Mouse (Mus musculus) embryonic facial prominence, embryonic 11.5 days (tissue): ENCODE data around the gene Fbxw19. TPM values are rescaled to one million over a fixed set of nuclear protein-coding genes. Genes with fewer than 3 reads are reported as not detected.
"Not testable (repeated sequence)": the region's sequence is repeated elsewhere in the genome, so short reads cannot be mapped to it uniquely, and the experiment has no call there.

Experiments
- ATAC-seq: fragments of 200-750 bp; cut with Nextera tagmentation; replicated peaks from 2 replicates; pipeline ENCODE4 v1.8.0; 2017; ENCODE audit warnings: low read depth; ENCODE audit not compliant: insufficient number of reproducible peaks, low FRiP score, low TSS enrichment
- DNase-seq: peaks from one replicate; pipeline ENCODE4 v3.0.0-alpha.2; 2015; ENCODE audit warnings: low spot score
- H3K27ac ChIP-seq: fragments of 300-500 bp; sonication (generic); replicated peaks from 2 replicates; pipeline ENCODE4 v1.5.1; 2014; ENCODE audit warnings: mild to moderate bottlenecking, low read depth, low read length, control low read depth
- H3K27me3 ChIP-seq: fragments of 300-500 bp; sonication (generic); 2 replicates; pipeline ENCODE4 v1.6.1; 2014; ENCODE audit warnings: mild to moderate bottlenecking, low read length, moderate library complexity, mixed read lengths; ENCODE audit not compliant: control insufficient read depth, insufficient read depth
- H3K36me3 ChIP-seq: fragments of 300-500 bp; sonication (generic); replicated peaks from 2 replicates; pipeline ENCODE4 v1.6.1; 2014; ENCODE audit warnings: low read depth, mild to moderate bottlenecking, low read length, moderate library complexity, mixed read lengths; ENCODE audit not compliant: control insufficient read depth, insufficient read depth
- H3K4me1 ChIP-seq: fragments of 300-500 bp; sonication (generic); 2 replicates; pipeline ENCODE4 v1.6.1; 2014; ENCODE audit warnings: low read length, mixed read lengths; ENCODE audit not compliant: control insufficient read depth, insufficient read depth
- H3K4me2 ChIP-seq: fragments of 300-500 bp; sonication (generic); 2 replicates; pipeline ENCODE4 v1.6.1; 2014; ENCODE audit warnings: low read depth, mild to moderate bottlenecking, control low read depth, low read length, moderate library complexity
- H3K4me3 ChIP-seq: fragments of 300-500 bp; sonication (generic); 2 replicates; pipeline ENCODE4 v1.5.1; 2014; ENCODE audit warnings: low read depth, low read length, control low read depth
- H3K9ac ChIP-seq: fragments of 300-500 bp; sonication (generic); replicated peaks from 2 replicates; pipeline ENCODE4 v1.6.1; 2014; ENCODE audit warnings: mild to moderate bottlenecking, control low read depth, low read length
- H3K9me3 ChIP-seq: fragments of 300-500 bp; sonication (generic); replicated peaks from 2 replicates; pipeline ENCODE4 v1.6.1; 2016; ENCODE audit warnings: mild to moderate bottlenecking, low read length, inconsistent platforms, mixed read lengths; ENCODE audit not compliant: control insufficient read depth
- WGBS: fragments of 180-500 bp; shearing (Covaris S2); extraction: QIAGEN DNeasy Blood & Tissue Kit; methylation state at CpG from one replicate; pipeline ENCODE4 v1.1.7; 2014; 5-methylcytosine and 5-hydroxymethylcytosine counted together
- polyA plus RNA-seq: library from polyadenylated mRNA; unstranded; fragments of >200 nt; fragmentation: Nextera tagmentation; extraction: Ambion mirVana; gene quantifications from 2 replicates; pipeline ENCODE4 v1.2.1, GENCODE M21; 2014

Gene Fbxw19
- not detected in 2 replicates for polyA plus RNA-seq

DNA sequence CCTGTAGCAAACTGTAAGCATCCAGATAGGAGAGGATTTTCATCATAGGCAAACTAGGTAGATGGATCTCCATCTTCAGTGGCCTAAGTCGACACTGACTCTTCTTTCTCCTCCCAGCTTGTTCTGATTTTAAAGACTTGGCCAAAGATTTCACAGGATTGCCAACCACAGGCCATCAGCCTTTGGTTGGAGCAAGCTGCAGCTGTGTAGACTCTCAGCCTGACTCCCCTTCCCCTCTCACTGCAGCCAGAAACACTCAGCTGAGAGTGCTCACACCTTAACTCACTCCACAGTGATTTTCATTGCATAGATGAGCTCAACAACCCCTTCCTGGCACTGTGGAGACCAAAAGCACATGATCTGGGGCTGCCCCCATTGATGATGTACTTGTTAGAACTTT is at the start of gene Fbxw19:
Fbxw19 (minus strand) TSS at position 101 of the 400 bp plus-strand sequence.
- H3K4me2 ChIP-seq, H3K27ac ChIP-seq, H3K4me3 ChIP-seq, H3K9me3 ChIP-seq, H3K27me3 ChIP-seq, DNase-seq, H3K9ac ChIP-seq, H3K36me3 ChIP-seq, ATAC-seq, H3K4me1 ChIP-seq: not testable (repeated sequence)
- WGBS: 72% methylated on average over 1 of the region's 1 CpGs

DNA sequence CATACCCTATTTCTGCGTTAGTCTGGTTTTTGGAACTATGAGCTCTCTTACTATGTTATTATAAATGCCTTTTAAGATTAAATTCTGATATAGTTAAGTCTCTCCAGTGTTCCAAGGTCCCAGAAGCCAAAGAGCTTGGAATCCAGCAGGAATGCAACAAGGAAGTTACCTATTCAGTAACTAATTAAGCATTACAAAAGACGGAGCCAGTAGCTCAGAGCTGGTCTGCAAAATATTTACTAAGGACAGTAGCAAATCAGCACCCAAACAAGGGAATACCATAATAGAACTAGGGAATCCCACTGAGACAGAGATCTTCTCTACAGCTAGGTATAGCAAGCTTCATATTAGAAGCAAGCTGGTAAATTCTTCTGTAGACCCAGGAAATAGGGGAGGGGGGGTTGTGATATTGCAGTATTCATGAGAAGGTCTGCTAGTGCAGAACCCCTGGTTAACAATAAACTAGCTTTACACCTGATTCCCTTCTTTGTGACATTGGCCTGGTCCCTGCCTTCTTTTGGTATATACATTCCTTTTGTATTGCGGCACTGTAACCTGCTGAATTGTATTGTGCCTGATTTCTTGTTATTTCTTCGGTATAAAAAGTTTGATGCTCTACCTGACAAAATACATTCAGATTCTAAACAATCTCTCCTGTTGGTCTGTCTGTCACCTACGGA is 27.9 kb upstream of the Fbxw19 start:
- DNase-seq (no peak), ATAC-seq (no peak)
- Histone ChIP-seq H3K4me3 (no peak overlapping the region), H3K27me3 (no peaks in the 10 kb centered on the region), H3K9me3 (no peaks in the 10 kb centered on the region), H3K27ac (no peak overlapping the region), H3K36me3 (no peaks in the 10 kb centered on the region), H3K9ac (no peak overlapping the region), H3K4me2 (no peak overlapping the region), H3K4me1 (no peaks in the 10 kb centered on the region)
- 81% methylated on average over 5 of the region's 5 CpGs for WGBS

DNA sequence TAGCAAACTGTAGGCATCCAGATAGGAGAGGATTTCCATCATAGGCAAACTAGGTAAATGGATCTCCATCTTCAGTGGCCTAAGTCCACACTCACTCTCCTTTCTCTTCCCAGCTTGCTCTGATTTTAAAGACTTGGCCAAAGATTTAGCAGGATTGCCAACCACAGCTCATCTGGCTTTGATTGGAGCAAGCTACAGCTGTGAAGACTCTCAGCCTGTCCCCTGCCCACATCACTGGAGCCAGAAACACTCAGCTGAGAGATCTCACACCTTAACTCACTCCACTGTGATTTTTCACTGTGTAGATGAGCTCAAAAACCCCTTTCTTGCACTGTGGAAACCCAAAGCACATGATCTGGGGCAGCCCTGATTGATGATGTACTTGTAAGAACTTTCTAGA is 46.6 kb downstream of the Fbxw19 start, which contains the start of gene Fbxw16:
Fbxw16 (minus strand) TSS at position 101 of the 400 bp plus-strand sequence.
- no peak within 1 kb of the TSS for H3K9ac ChIP-seq
- H3K4me1 ChIP-seq: no peaks in the 10 kb centered on the region
- no peaks in the 10 kb centered on the region for H3K36me3 ChIP-seq
- no peak within 1 kb of the TSS for H3K27ac ChIP-seq
- H3K9me3 ChIP-seq: no peaks in the 10 kb centered on the region
- H3K4me3 ChIP-seq: no peak within 1 kb of the TSS
- ATAC-seq (no peak), DNase-seq (no peak)
- H3K27me3 ChIP-seq: no peaks in the 10 kb centered on the region
- no peak within 1 kb of the TSS for H3K4me2 ChIP-seq

DNA sequence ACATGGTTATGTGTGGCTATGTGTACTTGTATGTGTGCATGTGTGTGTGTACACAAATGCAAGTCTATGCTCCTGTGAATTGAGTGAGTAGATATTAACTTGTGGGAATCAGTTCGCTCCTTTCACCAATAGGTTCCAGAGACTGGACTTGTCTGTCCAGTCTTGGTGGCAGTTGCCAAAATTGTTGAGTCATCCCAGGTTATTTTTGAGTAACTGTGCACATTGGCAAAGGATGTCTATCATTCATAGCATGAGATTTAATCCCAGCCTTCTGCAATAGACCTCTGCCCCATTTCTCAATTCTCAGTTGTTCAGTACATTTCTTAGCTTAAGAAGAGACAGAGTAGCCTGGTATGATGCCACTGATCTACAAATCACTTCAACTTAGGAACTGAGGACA is 62.7 kb downstream of the Fbxw19 start:
- Histone ChIP-seq H3K4me2 (no peak overlapping the region), H3K36me3 (no peaks in the 10 kb centered on the region), H3K4me3 (no peak overlapping the region), H3K9ac (no peak overlapping the region), H3K27me3 (no peaks in the 10 kb centered on the region), H3K4me1 (no peaks in the 10 kb centered on the region), H3K9me3 (no peaks in the 10 kb centered on the region), H3K27ac (no peak overlapping the region)
- ATAC-seq (no peak), DNase-seq (no peak)
- 87% methylated on average over 1 of the region's 1 CpGs for WGBS

Other genes with a start within 250 kb of the Fbxw19 start
- gene Fbxw14, start 208.2 kb downstream of the Fbxw19 start, polyA plus RNA-seq: not detected in 2 replicates
- gene Fbxw28, start 156.2 kb downstream of the Fbxw19 start, polyA plus RNA-seq: not detected in 2 replicates
- gene Fbxw22, start 91.6 kb downstream of the Fbxw19 start, polyA plus RNA-seq: not detected in 2 replicates
- gene Fbxw16, start 46.7 kb downstream of the Fbxw19 start, polyA plus RNA-seq: not detected in 2 replicates
- not detected in 2 replicates for gene Fbxw15, start 72.4 kb upstream of the Fbxw19 start, polyA plus RNA-seq
- gene Fbxw24, start 130.2 kb upstream of the Fbxw19 start, polyA plus RNA-seq: 0.14 TPM in 1 of 2 replicates, not detected in the other
- gene Fbxw25, start 168.8 kb upstream of the Fbxw19 start, polyA plus RNA-seq: not detected in 2 replicates
- 0.14 TPM in 1 of 2 replicates, not detected in the other for gene Fbxw18, start 206.8 kb upstream of the Fbxw19 start, polyA plus RNA-seq